Mouse (Mus musculus): ENCODE measurements at regions not wholly inside any gene's neighbourhood (a gene's known extent, or its start where the extent isn't known, plus 50 kb on each side); places are given as distances from the start of the nearest gene placed in this dataset.

GRCm38 (mm10) chr13:99047219-99047618 is 62.9 kb upstream of the 1700024P04Rik start:
- TF ChIP-seq POLR2AphosphoS5 (IDR thresholded peaks at IDR 0.05; ENCODE audit: insufficient replicate concordance, low read depth, low read length): no peak
- no peak for TF ChIP-seq GATA1 (IDR thresholded peaks at IDR 0.05; ENCODE audit: borderline replicate concordance, low read length)
- no peak for TF ChIP-seq GATA2 (IDR thresholded peaks at IDR 0.05; ENCODE audit: borderline replicate concordance, low read depth, low read length)
- no peak for TF ChIP-seq CTCF (IDR thresholded peaks at IDR 0.05; ENCODE audit: low read depth, low read length)
- no peak for TF ChIP-seq TAL1 (conservative IDR thresholded peaks at IDR 0.05; ENCODE audit: low read depth, low read length)

GRCm38 (mm10) chr13:99046737-99047136 is 62.4 kb upstream of the 1700024P04Rik start:
- Histone ChIP-seq H3K9me3 (replicated peaks) (no peaks in the 10 kb centered on the region), H3K4me1 (ENCODE audit: insufficient read depth, low read depth, low read length) (no peaks in the 10 kb centered on the region), H3K36me3 (replicated peaks) (no peaks in the 10 kb centered on the region), H3K27me3 (ENCODE audit: insufficient read depth, low read length) (peaks cover 17% of the 10 kb centered on the region), H3K4me3 (ENCODE audit: low read depth, low read length) (no peak overlapping the region)
- DNase-seq (ENCODE audit: low spot score) (no peak), ATAC-seq (ENCODE audit: extremely low read depth, insufficient number of reproducible peaks, low FRiP score, poor library complexity, severe bottlenecking) (no peak)
- TF ChIP-seq CTCF (IDR thresholded peaks at IDR 0.05; ENCODE audit: low read depth, low read length): no peak
- TF ChIP-seq GATA2 (IDR thresholded peaks at IDR 0.05; ENCODE audit: borderline replicate concordance, low read depth, low read length): no peak
- no peak for TF ChIP-seq TAL1 (conservative IDR thresholded peaks at IDR 0.05; ENCODE audit: low read depth, low read length)
- TF ChIP-seq POLR2AphosphoS5 (IDR thresholded peaks at IDR 0.05; ENCODE audit: insufficient replicate concordance, low read depth, low read length): no peak
- no peak for TF ChIP-seq GATA1 (IDR thresholded peaks at IDR 0.05; ENCODE audit: borderline replicate concordance, low read length)

More at GRCm38 (mm10) chr13:99047219-99047618, 62.9 kb upstream of the 1700024P04Rik start:
- no peak for ATAC-seq (ENCODE audit: extremely low read depth, insufficient number of reproducible peaks, low FRiP score, poor library complexity, severe bottlenecking)
- H3K4me1 ChIP-seq (ENCODE audit: insufficient read depth, low read depth, low read length): no peaks in the 10 kb centered on the region
- no peaks in the 10 kb centered on the region for H3K36me3 ChIP-seq (replicated peaks)
- H3K9me3 ChIP-seq (replicated peaks): no peaks in the 10 kb centered on the region
- no peak for DNase-seq (ENCODE audit: low spot score)
- H3K4me3 ChIP-seq (ENCODE audit: low read depth, low read length): no peak overlapping the region
- H3K27me3 ChIP-seq (ENCODE audit: insufficient read depth, low read length): peaks cover 13% of the 10 kb centered on the region

- Histone ChIP-seq H3K4me1 (ENCODE audit: insufficient read depth, low read depth, low read length) (no peaks in the 10 kb centered on the region), H3K9me3 (replicated peaks) (no peaks in the 10 kb centered on the region), H3K27me3 (ENCODE audit: insufficient read depth, low read length) (peaks cover 11% of the 10 kb centered on the region; the same call in 1 of the 2 replicates), H3K36me3 (replicated peaks) (no peaks in the 10 kb centered on the region), H3K4me3 (ENCODE audit: low read depth, low read length) (no peak overlapping the region)
- no peak for ATAC-seq (ENCODE audit: extremely low read depth, insufficient number of reproducible peaks, low FRiP score, poor library complexity, severe bottlenecking)
- TF ChIP-seq GATA2 (IDR thresholded peaks at IDR 0.05; ENCODE audit: borderline replicate concordance, low read depth, low read length) (no peak), GATA1 (IDR thresholded peaks at IDR 0.05; ENCODE audit: borderline replicate concordance, low read length) (no peak), TAL1 (conservative IDR thresholded peaks at IDR 0.05; ENCODE audit: low read depth, low read length) (no peak), CTCF (IDR thresholded peaks at IDR 0.05; ENCODE audit: low read depth, low read length) (no peak), POLR2AphosphoS5 (IDR thresholded peaks at IDR 0.05; ENCODE audit: insufficient replicate concordance, low read depth, low read length) (no peak)
- DNase-seq (ENCODE audit: low spot score): no peak
Observed at GRCm38 (mm10) chr13:99042086-99042485, 57.7 kb upstream of the 1700024P04Rik start.

GRCm38 (mm10) chr13:99041256-99041655 is 56.9 kb upstream of the 1700024P04Rik start:
- peaks cover 9% of the 10 kb centered on the region; the same call in 1 of the 2 replicates for H3K27me3 ChIP-seq (ENCODE audit: insufficient read depth, low read length)

GRCm38 (mm10) chr13:99040846-99041245 is 56.5 kb upstream of the 1700024P04Rik start:
- Histone ChIP-seq H3K36me3 (replicated peaks) (no peaks in the 10 kb centered on the region), H3K27me3 (ENCODE audit: insufficient read depth, low read length) (peaks cover 9% of the 10 kb centered on the region; the same call in 1 of the 2 replicates), H3K4me1 (ENCODE audit: insufficient read depth, low read depth, low read length) (no peaks in the 10 kb centered on the region), H3K9me3 (replicated peaks) (no peaks in the 10 kb centered on the region), H3K4me3 (ENCODE audit: low read depth, low read length) (no peak overlapping the region)
- no peak for DNase-seq (ENCODE audit: low spot score)
- TF ChIP-seq GATA1 (IDR thresholded peaks at IDR 0.05; ENCODE audit: borderline replicate concordance, low read length) (no peak), POLR2AphosphoS5 (IDR thresholded peaks at IDR 0.05; ENCODE audit: insufficient replicate concordance, low read depth, low read length) (no peak), TAL1 (conservative IDR thresholded peaks at IDR 0.05; ENCODE audit: low read depth, low read length) (no peak), GATA2 (IDR thresholded peaks at IDR 0.05; ENCODE audit: borderline replicate concordance, low read depth, low read length) (no peak), CTCF (IDR thresholded peaks at IDR 0.05; ENCODE audit: low read depth, low read length) (no peak)
- ATAC-seq (ENCODE audit: extremely low read depth, insufficient number of reproducible peaks, low FRiP score, poor library complexity, severe bottlenecking): no peak

More at GRCm38 (mm10) chr13:99041256-99041655, 56.9 kb upstream of the 1700024P04Rik start:
- no peaks in the 10 kb centered on the region for H3K36me3 ChIP-seq (replicated peaks)
- DNase-seq (ENCODE audit: low spot score) (no peak), ATAC-seq (ENCODE audit: extremely low read depth, insufficient number of reproducible peaks, low FRiP score, poor library complexity, severe bottlenecking) (no peak)
- no peaks in the 10 kb centered on the region for H3K4me1 ChIP-seq (ENCODE audit: insufficient read depth, low read depth, low read length)
- no peaks in the 10 kb centered on the region for H3K9me3 ChIP-seq (replicated peaks)
- no peak overlapping the region for H3K4me3 ChIP-seq (ENCODE audit: low read depth, low read length)
- no peak for TF ChIP-seq TAL1 (conservative IDR thresholded peaks at IDR 0.05; ENCODE audit: low read depth, low read length)
- TF ChIP-seq GATA2 (IDR thresholded peaks at IDR 0.05; ENCODE audit: borderline replicate concordance, low read depth, low read length): no peak
- TF ChIP-seq POLR2AphosphoS5 (IDR thresholded peaks at IDR 0.05; ENCODE audit: insufficient replicate concordance, low read depth, low read length): no peak
- no peak for TF ChIP-seq CTCF (IDR thresholded peaks at IDR 0.05; ENCODE audit: low read depth, low read length)
- TF ChIP-seq GATA1 (IDR thresholded peaks at IDR 0.05; ENCODE audit: borderline replicate concordance, low read length): no peak

- no peak for TF ChIP-seq TAL1 (conservative IDR thresholded peaks at IDR 0.05; ENCODE audit: low read depth, low read length)
- TF ChIP-seq GATA2 (IDR thresholded peaks at IDR 0.05; ENCODE audit: borderline replicate concordance, low read depth, low read length): no peak
- TF ChIP-seq CTCF (IDR thresholded peaks at IDR 0.05; ENCODE audit: low read depth, low read length): no peak
- TF ChIP-seq GATA1 (IDR thresholded peaks at IDR 0.05; ENCODE audit: borderline replicate concordance, low read length): no peak
- TF ChIP-seq POLR2AphosphoS5 (IDR thresholded peaks at IDR 0.05; ENCODE audit: insufficient replicate concordance, low read depth, low read length): no peak
- H3K9me3 ChIP-seq (replicated peaks): no peaks in the 10 kb centered on the region
- H3K4me1 ChIP-seq (ENCODE audit: insufficient read depth, low read depth, low read length): no peaks in the 10 kb centered on the region
- H3K27me3 ChIP-seq (ENCODE audit: insufficient read depth, low read length): peaks cover 9% of the 10 kb centered on the region; the same call in 1 of the 2 replicates
- DNase-seq (ENCODE audit: low spot score) (no peak), ATAC-seq (ENCODE audit: extremely low read depth, insufficient number of reproducible peaks, low FRiP score, poor library complexity, severe bottlenecking) (no peak)
- no peaks in the 10 kb centered on the region for H3K36me3 ChIP-seq (replicated peaks)
- no peak overlapping the region for H3K4me3 ChIP-seq (ENCODE audit: low read depth, low read length)
Observed at GRCm38 (mm10) chr13:99040171-99040570, 55.8 kb upstream of the 1700024P04Rik start.

Measured in G1E (cell line).